Mouse (Mus musculus): ENCODE measurements at regions not wholly inside any gene's neighbourhood (a gene's known extent, or its start where the extent isn't known, plus 50 kb on each side); places are given as distances from the start of the nearest gene placed in this dataset.

- no peak for TF ChIP-seq CTCF (IDR thresholded peaks at IDR 0.05; ENCODE audit: borderline replicate concordance, insufficient read depth, low read depth, low read length)
- no peak for TF ChIP-seq POLR2A (IDR thresholded peaks at IDR 0.05; ENCODE audit: borderline replicate concordance, insufficient read depth, low read length)
Measured at GRCm38 (mm10) chr3:52735939-52736338, 281.1 kb downstream of the Cog6 start.

All from cerebellum, adult 2 months (tissue).